Mouse (Mus musculus) heart, embryonic 11.5 days (tissue): ENCODE results near the gene Tefm. TPM values are rescaled to one million over a fixed set of nuclear protein-coding genes. Genes with fewer than 3 reads are reported as not detected.

ENCODE experiments used
- ATAC-seq: fragments of 200-750 bp; cut with Nextera tagmentation; replicated peaks from 2 replicates; pipeline ENCODE4 v1.8.0; 2017; ENCODE audit warnings: moderate library complexity; ENCODE audit not compliant: insufficient number of reproducible peaks, low FRiP score, low TSS enrichment
- H3K27ac ChIP-seq: fragments of 300-500 bp; sonication (generic); 2 replicates; pipeline ENCODE4 v1.5.1; 2014; ENCODE audit warnings: mild to moderate bottlenecking, low read depth, low read length
- H3K27me3 ChIP-seq: fragments of 300-500 bp; sonication (generic); 2 replicates; pipeline ENCODE4 v1.6.1; 2014; ENCODE audit warnings: mild to moderate bottlenecking, low read length, mixed read lengths; ENCODE audit not compliant: control insufficient read depth, insufficient read depth
- H3K36me3 ChIP-seq: fragments of 300-500 bp; sonication (generic); 2 replicates; pipeline ENCODE4 v1.6.1; 2014; ENCODE audit warnings: mild to moderate bottlenecking, low read length, moderate library complexity, mixed read lengths; ENCODE audit not compliant: control insufficient read depth, insufficient read depth
- H3K4me1 ChIP-seq: fragments of 300-500 bp; sonication (generic); 2 replicates; pipeline ENCODE4 v1.6.1; 2014; ENCODE audit warnings: low read length; ENCODE audit not compliant: control insufficient read depth, insufficient read depth
- H3K4me2 ChIP-seq: fragments of 300-500 bp; sonication (generic); 2 replicates; pipeline ENCODE4 v1.6.1; 2014; ENCODE audit warnings: mild to moderate bottlenecking, moderate library complexity
- H3K4me3 ChIP-seq: fragments of 300-500 bp; sonication (generic); 2 replicates; pipeline ENCODE4 v1.5.1; 2014; ENCODE audit warnings: low read depth, low read length
- H3K9ac ChIP-seq: fragments of 300-500 bp; sonication (generic); 2 replicates; pipeline ENCODE4 v1.6.1; 2014; ENCODE audit warnings: mild to moderate bottlenecking, low read depth, low read length, moderate library complexity
- H3K9me3 ChIP-seq: fragments of 300-500 bp; sonication (generic); replicated peaks from 2 replicates; pipeline ENCODE4 v1.6.1; 2016; ENCODE audit warnings: low read length; ENCODE audit not compliant: control insufficient read depth
- WGBS: fragments of 180-500 bp; shearing (Covaris S2); extraction: QIAGEN DNeasy Blood & Tissue Kit; methylation state at CpG from one replicate; pipeline ENCODE4 v1.1.7; 2014; ENCODE audit not compliant: insufficient replicate concordance; 5-methylcytosine and 5-hydroxymethylcytosine counted together
- polyA plus RNA-seq: library from polyadenylated mRNA; unstranded; fragments of >200 nt; fragmentation: Nextera tagmentation; extraction: Ambion mirVana; gene quantifications from 2 replicates; pipeline ENCODE4 v1.2.1, GENCODE M21; 2014

The Tefm gene
- polyA plus RNA-seq, 1 experiment from 2014 or later = 31.5 TPM

- no peak overlapping the region for H3K9ac ChIP-seq
- peaks cover 8% of the 10 kb centered on the region; the same call in 1 of the 2 replicates for H3K36me3 ChIP-seq
- 86% methylated on average over 3 of the region's 3 CpGs for WGBS
These were observed 43.4 kb downstream of the Tefm start for GRCm38 (mm10) chr11:80098444-80099056.

GRCm38 (mm10) chr11:80090555-80091164 is 51.3 kb downstream of the Tefm start:
- ATAC-seq = no peak
- H3K27me3 ChIP-seq = no peaks in the 10 kb centered on the region
- 58% methylated on average over 3 of the region's 3 CpGs for WGBS
- no peak overlapping the region for H3K9ac ChIP-seq
- peak overlapping the region; percentile 100 for H3K4me3 ChIP-seq
- H3K9me3 ChIP-seq = no peaks in the 10 kb centered on the region
- H3K36me3 ChIP-seq = no peaks in the 10 kb centered on the region
- no peaks in the 10 kb centered on the region; the same call in 1 of the 2 replicates for H3K4me1 ChIP-seq
- H3K4me2 ChIP-seq = peak overlapping the region; percentile 66
- no peak overlapping the region for H3K27ac ChIP-seq

More at GRCm38 (mm10) chr11:80098444-80099056, 43.4 kb downstream of the Tefm start:
- no peaks in the 10 kb centered on the region for H3K9me3 ChIP-seq
- no peaks in the 10 kb centered on the region for H3K27me3 ChIP-seq
- no peak overlapping the region for H3K4me2 ChIP-seq
- no peak overlapping the region for H3K27ac ChIP-seq
- no peak for ATAC-seq
- no peak overlapping the region for H3K4me3 ChIP-seq
- H3K4me1 ChIP-seq = no peaks in the 10 kb centered on the region

- Histone ChIP-seq H3K4me1 (no peaks in the 10 kb centered on the region; the same call in 1 of the 2 replicates), H3K36me3 (no peaks in the 10 kb centered on the region), H3K4me3 (peak overlapping the region; percentile 100), H3K27ac (peak overlapping the region; percentile 75; the same call in 1 of the 2 replicates), H3K9ac (peak overlapping the region; percentile 97), H3K9me3 (no peaks in the 10 kb centered on the region), H3K4me2 (peak overlapping the region; percentile 66), H3K27me3 (no peaks in the 10 kb centered on the region)
- 0% methylated on average over 14 of the region's 14 CpGs for WGBS
- no peak for ATAC-seq
These were observed 52.2 kb downstream of the Tefm start for GRCm38 (mm10) chr11:80089817-80090214.

GRCm38 (mm10) chr11:80088917-80089816 is 52.8 kb downstream of the Tefm start, which contains the start of gene Atad5:
TSS of gene Atad5 (plus strand) at chr11:80089400.
- H3K4me3 ChIP-seq = peak within 1 kb of the TSS; percentile 100
- H3K27ac ChIP-seq = peak within 1 kb of the TSS; percentile 75
- no peaks in the 10 kb centered on the region for H3K9me3 ChIP-seq
- H3K36me3 ChIP-seq = no peaks in the 10 kb centered on the region
- H3K27me3 ChIP-seq = no peaks in the 10 kb centered on the region
- WGBS = 4% methylated on average over 57 of the region's 57 CpGs
- ATAC-seq = peak; percentile 72; the same call in 1 of the 2 replicates
- H3K4me2 ChIP-seq = peak within 1 kb of the TSS; percentile 66
- H3K9ac ChIP-seq = peak within 1 kb of the TSS; percentile 97
- no peaks in the 10 kb centered on the region; the same call in 1 of the 2 replicates for H3K4me1 ChIP-seq

- H3K9ac ChIP-seq = no peak overlapping the region
- no peak overlapping the region for H3K4me3 ChIP-seq
- H3K36me3 ChIP-seq = no peaks in the 10 kb centered on the region
- no peaks in the 10 kb centered on the region; the same call in 1 of the 2 replicates for H3K4me1 ChIP-seq
- no peak overlapping the region for H3K4me2 ChIP-seq
- H3K27ac ChIP-seq = no peak overlapping the region
- WGBS = 9% methylated on average over 5 of the region's 5 CpGs
- H3K9me3 ChIP-seq = 0 out of 2 replicates have a peak, but pooled peaks cover 3% of the 10 kb centered on the region
- ATAC-seq = no peak
- no peaks in the 10 kb centered on the region for H3K27me3 ChIP-seq
These were observed 55.1 kb downstream of the Tefm start for GRCm38 (mm10) chr11:80086844-80087243.

Other genes with a start within 250 kb of the Tefm start
- gene Utp6, start 179.8 kb downstream of the Tefm start, polyA plus RNA-seq = 47.3 and 52.8 TPM in 2 replicates
- gene Suz12, start 149.1 kb downstream of the Tefm start, polyA plus RNA-seq = 16.9 and 22.0 TPM in 2 replicates
- gene Crlf3, start 61.2 kb downstream of the Tefm start, polyA plus RNA-seq = 41.3 and 45.1 TPM in 2 replicates
- 8.1 and 8.9 TPM in 2 replicates for gene Atad5, start 52.8 kb downstream of the Tefm start, polyA plus RNA-seq
- gene Adap2, start 11.9 kb upstream of the Tefm start, polyA plus RNA-seq = 0.39 and 0.73 TPM in 2 replicates
- gene Rnf135, start 41.7 kb upstream of the Tefm start, polyA plus RNA-seq = 6.1 and 8.3 TPM in 2 replicates
- 65.2 and 68.7 TPM in 2 replicates for gene Rhot1, start 66.8 kb upstream of the Tefm start, polyA plus RNA-seq
- gene Rhbdl3, start 158.7 kb upstream of the Tefm start, polyA plus RNA-seq = 0.27 and 0.35 TPM in 2 replicates
- gene 5730455P16Rik, start 235.9 kb upstream of the Tefm start, polyA plus RNA-seq = 14.6 and 14.8 TPM in 2 replicates
- 189 and 200 TPM in 2 replicates for gene Zfp207, start 241.1 kb upstream of the Tefm start, polyA plus RNA-seq